Mouse (Mus musculus) heart, embryonic 15.5 days (tissue): ENCODE measurements around the gene Pakap. TPM values are rescaled to one million over a fixed set of nuclear protein-coding genes. Genes with fewer than 3 reads are reported as not detected.

Experiments used
- ATAC-seq: fragments of 200-750 bp; cut with Nextera tagmentation; replicated peaks from 2 replicates; pipeline ENCODE4 v1.8.0; 2017; ENCODE audit warnings: low read depth, moderate TSS enrichment; ENCODE audit not compliant: insufficient number of reproducible peaks, insufficient read depth, low FRiP score
- H3K27ac ChIP-seq: fragments of 300-500 bp; sonication (generic); 2 replicates; pipeline ENCODE4 v1.5.1; 2015; ENCODE audit warnings: mild to moderate bottlenecking, inconsistent platforms
- H3K27me3 ChIP-seq: fragments of 300-500 bp; sonication (generic); 2 replicates; pipeline ENCODE4 v1.6.1; 2015; ENCODE audit warnings: inconsistent platforms
- H3K36me3 ChIP-seq: fragments of 300-500 bp; sonication (generic); 2 replicates; pipeline ENCODE4 v1.6.1; 2015; ENCODE audit warnings: mild to moderate bottlenecking, inconsistent platforms
- H3K4me1 ChIP-seq: fragments of 300-500 bp; sonication (generic); replicated peaks from 2 replicates; pipeline ENCODE4 v1.6.1; 2015; ENCODE audit warnings: inconsistent platforms
- H3K4me2 ChIP-seq: fragments of 300-500 bp; sonication (generic); 2 replicates; pipeline ENCODE4 v1.6.1; 2015; ENCODE audit warnings: inconsistent platforms, mild to moderate bottlenecking, moderate library complexity
- H3K4me3 ChIP-seq: fragments of 300-500 bp; sonication (generic); 2 replicates; pipeline ENCODE4 v1.5.1; 2015; ENCODE audit warnings: mild to moderate bottlenecking, inconsistent platforms
- H3K9ac ChIP-seq: fragments of 300-500 bp; sonication (generic); 2 replicates; pipeline ENCODE4 v1.6.1; 2015; ENCODE audit warnings: mild to moderate bottlenecking, inconsistent platforms
- H3K9me3 ChIP-seq: fragments of 300-500 bp; sonication (generic); replicated peaks from 2 replicates; pipeline ENCODE4 v1.6.1; 2016; ENCODE audit warnings: inconsistent platforms
- WGBS: fragments of 180-500 bp; shearing (Covaris S2); methylation state at CpG from one replicate; pipeline ENCODE4 v1.1.7; 2015; ENCODE audit warnings: mixed read lengths; 5-methylcytosine and 5-hydroxymethylcytosine counted together
- polyA plus RNA-seq: library from polyadenylated mRNA; unstranded; fragments of >200 nt; fragmentation: Nextera tagmentation; extraction: Ambion mirVana; gene quantifications from 2 replicates; pipeline ENCODE4 v1.2.1, GENCODE M21; 2015

Pakap gene
- polyA plus RNA-seq, 1 experiment from 2014 or later: 57.8 TPM

DNA sequence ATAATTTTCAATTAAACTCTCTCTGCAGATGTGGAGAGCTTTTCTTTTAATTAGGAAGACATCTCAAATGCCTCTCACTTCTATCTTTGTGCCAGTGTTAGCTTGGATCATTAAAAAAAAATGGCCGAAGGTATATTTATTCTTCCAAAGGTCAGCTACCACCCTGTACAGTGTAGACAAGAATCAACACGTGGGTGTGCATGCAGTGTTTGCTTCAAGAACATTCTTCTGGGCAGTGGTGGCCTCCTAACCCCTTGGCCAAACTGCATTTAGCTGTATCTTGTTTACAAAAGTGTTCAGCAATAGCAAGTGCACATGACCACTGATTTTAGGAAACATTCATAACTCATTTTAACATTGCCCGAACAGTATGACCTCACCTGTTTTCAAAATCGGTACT, 241.5 kb downstream of the Pakap start:
- ATAC-seq: no peak
- Histone ChIP-seq H3K36me3 (peaks cover 2% of the 10 kb centered on the region; the same call in 1 of the 2 replicates), H3K4me1 (peaks cover 37% of the 10 kb centered on the region), H3K4me2 (no peak overlapping the region), H3K27me3 (no peaks in the 10 kb centered on the region), H3K4me3 (no peak overlapping the region), H3K9me3 (no peaks in the 10 kb centered on the region), H3K9ac (no peak overlapping the region), H3K27ac (no peak overlapping the region)
- 72% methylated on average over 4 of the region's 4 CpGs for WGBS

DNA sequence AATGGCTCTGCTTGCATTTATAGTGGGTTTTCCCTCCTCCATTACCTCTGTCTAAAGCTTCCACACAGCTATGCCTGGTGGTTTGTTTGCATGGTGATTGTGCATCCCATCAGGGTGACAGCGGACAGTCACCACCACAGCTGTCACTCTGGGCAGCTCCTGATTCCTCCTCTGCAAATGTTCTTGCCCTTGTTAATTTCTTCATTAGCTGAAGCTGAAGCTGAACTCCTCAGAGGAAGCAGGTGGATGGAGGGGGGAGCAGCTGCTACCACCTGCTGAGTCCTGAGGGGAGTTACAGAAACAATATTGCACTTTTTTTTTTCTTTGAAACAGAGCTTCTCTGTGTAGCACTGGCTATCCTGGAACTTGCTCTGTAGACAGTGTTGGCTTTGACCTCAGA, 244.1 kb downstream of the Pakap start:
- Histone ChIP-seq H3K9ac (no peak overlapping the region), H3K4me2 (no peak overlapping the region), H3K9me3 (no peaks in the 10 kb centered on the region), H3K4me1 (peaks cover 31% of the 10 kb centered on the region), H3K36me3 (no peaks in the 10 kb centered on the region; the same call in 1 of the 2 replicates), H3K27me3 (no peaks in the 10 kb centered on the region), H3K4me3 (no peak overlapping the region), H3K27ac (peak overlapping the region; percentile 91)
- 85% methylated on average over 1 of the region's 1 CpGs for WGBS
- ATAC-seq: no peak

GRCm38 (mm10) chr4:57812916-57813575, 245.1 kb downstream of the Pakap start:
- Histone ChIP-seq H3K4me3 (no peak overlapping the region), H3K27ac (peak overlapping the region; percentile 91), H3K36me3 (no peaks in the 10 kb centered on the region; the same call in 1 of the 2 replicates), H3K9me3 (no peaks in the 10 kb centered on the region), H3K9ac (no peak overlapping the region), H3K4me1 (peaks cover 31% of the 10 kb centered on the region), H3K27me3 (no peaks in the 10 kb centered on the region), H3K4me2 (0 out of 2 replicates have a peak overlapping the region, but pooled peaks have one; percentile 3)
- ATAC-seq: peak; percentile 92
- WGBS: 14% methylated on average over 7 of the region's 7 CpGs

GRCm38 (mm10) chr4:57813576-57813945, 245.6 kb downstream of the Pakap start:
- WGBS: 64% methylated on average over 4 of the region's 4 CpGs
- no peak for ATAC-seq
- H3K27me3 ChIP-seq: no peaks in the 10 kb centered on the region
- H3K27ac ChIP-seq: peak overlapping the region; percentile 91
- H3K9me3 ChIP-seq: no peaks in the 10 kb centered on the region
- peaks cover 31% of the 10 kb centered on the region for H3K4me1 ChIP-seq
- H3K4me3 ChIP-seq: no peak overlapping the region
- no peak overlapping the region for H3K4me2 ChIP-seq
- no peak overlapping the region for H3K9ac ChIP-seq
- no peaks in the 10 kb centered on the region; the same call in 1 of the 2 replicates for H3K36me3 ChIP-seq

DNA sequence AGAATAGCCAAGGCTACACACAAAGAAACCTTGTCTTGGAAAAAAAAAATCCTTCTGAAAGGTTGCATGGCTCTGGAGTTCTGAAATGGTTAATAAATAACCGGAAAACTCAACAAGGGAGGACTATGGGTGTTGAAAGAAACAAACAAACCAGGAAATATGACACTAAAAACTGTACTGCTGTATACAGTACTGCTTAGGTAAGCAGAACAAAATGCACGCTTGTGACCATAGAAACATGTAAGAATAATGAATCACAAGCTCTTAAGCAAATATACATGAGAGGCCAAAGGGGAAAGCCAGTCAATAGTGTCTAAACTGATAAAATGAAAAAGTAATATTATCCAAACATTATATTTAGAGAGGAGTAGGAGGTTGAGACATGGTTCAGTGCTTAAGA, 247.4 kb downstream of the Pakap start:
- Histone ChIP-seq H3K4me2 (no peak overlapping the region), H3K9me3 (no peaks in the 10 kb centered on the region), H3K27ac (no peak overlapping the region), H3K27me3 (no peaks in the 10 kb centered on the region), H3K9ac (no peak overlapping the region), H3K4me1 (peaks cover 30% of the 10 kb centered on the region), H3K4me3 (no peak overlapping the region), H3K36me3 (no peaks in the 10 kb centered on the region)
- 84% methylated on average over 2 of the region's 2 CpGs for WGBS
- no peak for ATAC-seq

- Histone ChIP-seq H3K27ac (no peak overlapping the region), H3K4me2 (no peak overlapping the region), H3K9me3 (no peaks in the 10 kb centered on the region), H3K27me3 (no peaks in the 10 kb centered on the region), H3K4me3 (no peak overlapping the region), H3K4me1 (peaks cover 32% of the 10 kb centered on the region), H3K36me3 (no peaks in the 10 kb centered on the region), H3K9ac (no peak overlapping the region)
- WGBS: 85% methylated on average over 8 of the region's 8 CpGs
- no peak for ATAC-seq
Observed at GRCm38 (mm10) chr4:57816146-57816545, 248.2 kb downstream of the Pakap start.

DNA sequence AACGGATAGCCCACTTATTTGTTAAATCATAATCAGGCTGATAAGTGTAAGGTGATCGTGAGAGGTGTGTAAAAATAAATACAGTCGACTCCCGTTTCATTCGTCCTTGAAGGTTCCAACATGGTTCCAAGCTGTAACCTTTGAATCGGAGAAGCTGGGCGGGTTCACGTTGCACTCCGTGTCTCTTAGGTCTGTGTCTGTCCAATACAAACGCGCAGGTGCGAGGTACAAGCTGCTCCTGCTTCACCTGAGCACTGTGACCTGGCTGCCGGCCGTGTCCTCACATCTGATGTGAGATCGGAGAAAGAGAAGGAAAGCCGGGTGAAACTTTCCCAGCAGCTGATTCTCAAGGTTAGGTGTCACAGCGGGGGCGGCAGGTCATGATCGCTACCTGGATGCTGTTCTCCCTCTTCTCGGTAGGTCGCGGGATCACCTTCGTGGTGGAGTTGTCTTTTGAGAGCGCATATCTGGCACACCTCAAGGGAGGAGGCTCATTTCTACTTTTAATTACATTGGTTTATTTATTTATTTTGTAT, 252.9 kb downstream of the Pakap start:
- H3K27me3 ChIP-seq: no peaks in the 10 kb centered on the region
- ATAC-seq: no peak
- peaks cover 28% of the 10 kb centered on the region for H3K4me1 ChIP-seq
- H3K9me3 ChIP-seq: no peaks in the 10 kb centered on the region
- no peaks in the 10 kb centered on the region for H3K36me3 ChIP-seq
- H3K4me2 ChIP-seq: no peak overlapping the region
- no peak overlapping the region for H3K9ac ChIP-seq
- H3K4me3 ChIP-seq: no peak overlapping the region
- WGBS: 77% methylated on average over 24 of the region's 24 CpGs
- peak overlapping the region; percentile 59; the same call in 1 of the 2 replicates for H3K27ac ChIP-seq

- no peak for ATAC-seq
- peaks cover 35% of the 10 kb centered on the region for H3K4me1 ChIP-seq
- H3K4me3 ChIP-seq: no peak overlapping the region
- H3K9ac ChIP-seq: no peak overlapping the region
- H3K27me3 ChIP-seq: no peaks in the 10 kb centered on the region
- peak overlapping the region; percentile 59 for H3K27ac ChIP-seq
- peak overlapping the region; percentile 6 for H3K4me2 ChIP-seq
- no peaks in the 10 kb centered on the region for H3K36me3 ChIP-seq
- no peaks in the 10 kb centered on the region for H3K9me3 ChIP-seq
- 27% methylated on average over 11 of the region's 11 CpGs for WGBS
Observed at GRCm38 (mm10) chr4:57821556-57822356, 253.8 kb downstream of the Pakap start.

DNA sequence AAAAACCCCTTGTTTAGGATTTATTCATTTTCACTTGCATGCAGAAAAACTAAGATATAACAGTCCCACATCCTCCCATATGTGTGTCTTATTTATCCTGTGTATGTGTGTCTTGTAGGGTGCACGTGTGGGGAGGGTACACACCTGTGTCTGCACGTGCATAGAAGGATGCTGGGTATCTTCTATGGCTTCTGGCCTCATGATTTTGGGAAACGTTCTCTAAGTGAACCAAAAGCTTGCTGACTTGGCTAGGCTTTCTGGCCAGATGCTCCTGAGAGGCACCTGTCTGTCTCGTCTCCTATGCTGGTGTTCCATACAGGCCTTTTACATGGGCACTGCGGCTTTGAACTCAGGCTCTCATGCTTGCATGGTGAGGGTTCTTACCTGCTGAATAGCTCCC, 254.7 kb downstream of the Pakap start:
- Histone ChIP-seq H3K4me2 (no peak overlapping the region), H3K4me3 (no peak overlapping the region), H3K27ac (no peak overlapping the region), H3K4me1 (peaks cover 37% of the 10 kb centered on the region), H3K36me3 (no peaks in the 10 kb centered on the region), H3K27me3 (no peaks in the 10 kb centered on the region), H3K9ac (no peak overlapping the region), H3K9me3 (no peaks in the 10 kb centered on the region)
- no peak for ATAC-seq
- 90% methylated on average over 5 of the region's 5 CpGs for WGBS

DNA sequence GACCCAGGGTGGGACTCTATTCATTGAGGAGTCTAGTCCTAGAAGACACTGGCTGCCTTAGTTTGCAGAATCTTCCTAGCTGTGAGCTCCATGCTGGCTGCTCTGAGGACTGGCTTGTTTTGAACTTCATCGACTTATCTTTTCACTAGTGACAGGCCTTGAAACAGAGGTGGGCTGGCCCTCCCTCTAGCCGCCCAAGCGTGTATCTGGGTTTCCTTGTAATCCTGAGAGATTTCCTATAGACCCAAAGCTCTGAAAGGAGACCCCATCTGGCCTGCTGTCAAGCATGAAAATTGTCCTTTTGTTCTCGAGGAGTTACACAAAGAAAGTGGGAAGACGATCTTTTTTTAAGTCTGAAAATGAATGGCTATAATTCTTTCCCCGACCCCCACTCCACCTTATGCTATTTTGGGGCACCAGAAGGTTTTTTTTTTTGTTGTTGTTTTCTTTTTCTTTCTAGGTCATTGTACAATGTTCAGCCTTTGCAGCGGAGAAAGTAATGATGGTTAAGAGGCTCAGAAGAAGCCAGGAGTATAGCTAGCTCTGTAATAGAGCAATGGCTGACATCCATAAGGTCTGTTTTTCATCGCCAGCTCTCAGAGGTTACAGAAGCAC, 256.8 kb downstream of the Pakap start:
- Histone ChIP-seq H3K9ac (no peak overlapping the region), H3K4me1 (peaks cover 55% of the 10 kb centered on the region), H3K9me3 (no peaks in the 10 kb centered on the region), H3K36me3 (no peaks in the 10 kb centered on the region), H3K27me3 (no peaks in the 10 kb centered on the region), H3K4me3 (no peak overlapping the region), H3K4me2 (no peak overlapping the region), H3K27ac (peak overlapping the region; percentile 28; the same call in 1 of the 2 replicates)
- ATAC-seq: no peak
- 48% methylated on average over 8 of the region's 8 CpGs for WGBS

- Histone ChIP-seq H3K9me3 (no peaks in the 10 kb centered on the region), H3K4me2 (no peak overlapping the region), H3K9ac (no peak overlapping the region), H3K4me3 (no peak overlapping the region), H3K36me3 (no peaks in the 10 kb centered on the region), H3K27me3 (no peaks in the 10 kb centered on the region), H3K4me1 (peaks cover 63% of the 10 kb centered on the region), H3K27ac (no peak overlapping the region)
- no peak for ATAC-seq
- WGBS: 74% methylated on average over 7 of the region's 7 CpGs
Observed at GRCm38 (mm10) chr4:57826272-57826671, 258.3 kb downstream of the Pakap start.
